ENCODE assay signal across 23 mouse cellular contexts in genomic region chr7:87824898-87825297, GRCm38 (mm10).
DNase-seq lines count a peak whose midpoint lies in the region; ATAC-seq lines count a peak whose summit lies in the region.
"Had no signal": no experiment of that assay in that cellular context is flagged by ENCODE, and none has a peak within 500 bp of the region (broad histone marks: within the 10 kb centered on the region; RNA-seq: fewer than 3 reads in every experiment).

No protein-coding gene starts in this region.

- DNase-seq in embryonic facial prominence, embryonic 10.5 days (ENCODE audit: low spot score) = no peak
- peak; percentile 55 to 58 for DNase-seq in spleen, postnatal 36 days (ENCODE audit: low spot score in 2 of 2)
- no peak for DNase-seq in spleen, postnatal 14 days (ENCODE audit: low spot score in 2 of 2)
- no peak for DNase-seq in kidney, adult 18-20 months
- no peak for DNase-seq in kidney, adult 9 months
- DNase-seq: adrenal gland, adult 2 months; adrenal gland, postnatal 14 days; cerebellum, adult 11 months; cerebellum, adult 2 months; cerebellum, adult 9-11 months; cerebellum, postnatal 25 days; gastrocnemius, postnatal 10 days; gastrocnemius, postnatal 36 days had no signal

- no peak overlapping the region for H3K4me2 ChIP-seq in embryonic facial prominence, embryonic 12.5 days (replicated peaks)
- H3K4me2 ChIP-seq: forebrain, embryonic 13.5 days; heart, embryonic 11.5 days; hindbrain, embryonic 13.5 days had no signal

- H3K36me3 ChIP-seq in embryonic facial prominence, embryonic 12.5 days = no peaks in the 10 kb centered on the region
- H3K36me3 ChIP-seq in embryonic facial prominence, embryonic 10.5 days (replicated peaks) = no peaks in the 10 kb centered on the region
- H3K36me3 ChIP-seq: forebrain, embryonic 10.5 days; hindbrain, embryonic 10.5 days; hindbrain, embryonic 13.5 days had no signal

- H3K4me3 ChIP-seq in embryonic facial prominence, embryonic 12.5 days = no peak overlapping the region
- no peak overlapping the region for H3K4me3 ChIP-seq in embryonic facial prominence, embryonic 10.5 days
- H3K4me3 ChIP-seq: forebrain, embryonic 10.5 days; forebrain, embryonic 13.5 days; hindbrain, embryonic 10.5 days; hindbrain, embryonic 13.5 days had no signal

- no peaks in the 10 kb centered on the region for H3K9me3 ChIP-seq in embryonic facial prominence, embryonic 12.5 days
- H3K9me3 ChIP-seq in embryonic facial prominence, embryonic 10.5 days = no peaks in the 10 kb centered on the region
- H3K9me3 ChIP-seq: forebrain, embryonic 10.5 days; forebrain, embryonic 13.5 days; hindbrain, embryonic 10.5 days; hindbrain, embryonic 13.5 days had no signal

- no peak overlapping the region for H3K27ac ChIP-seq in embryonic facial prominence, embryonic 12.5 days
- no peak overlapping the region for H3K27ac ChIP-seq in embryonic facial prominence, embryonic 10.5 days (replicated peaks)
- H3K27ac ChIP-seq: forebrain, embryonic 10.5 days; forebrain, embryonic 13.5 days; hindbrain, embryonic 10.5 days; hindbrain, embryonic 13.5 days had no signal

- ATAC-seq in embryonic facial prominence, embryonic 12.5 days (ENCODE audit: insufficient number of reproducible peaks, insufficient read depth, low FRiP score, low TSS enrichment) = 0 out of 2 replicates have a peak, but pooled peaks have one; percentile 47
- peak; percentile 97 for ATAC-seq in neutrophil, adult 5-6 weeks (ENCODE audit: extremely low read depth, insufficient number of reproducible peaks, low FRiP score, poor library complexity, severe bottlenecking)
- ATAC-seq: CD4-positive, CD25-positive, alpha-beta regulatory T cell, adult 4 months; forebrain, embryonic 13.5 days; forebrain, embryonic 16.5 days; hindbrain, embryonic 16.5 days had no signal

- no peaks in the 10 kb centered on the region for H3K4me1 ChIP-seq in embryonic facial prominence, embryonic 12.5 days
- no peaks in the 10 kb centered on the region for H3K4me1 ChIP-seq in embryonic facial prominence, embryonic 10.5 days
- H3K4me1 ChIP-seq: forebrain, embryonic 10.5 days; forebrain, embryonic 13.5 days; hindbrain, embryonic 10.5 days; hindbrain, embryonic 13.5 days had no signal

- no peak overlapping the region for H3K9ac ChIP-seq in embryonic facial prominence, embryonic 12.5 days
- H3K9ac ChIP-seq: forebrain, embryonic 13.5 days; hindbrain, embryonic 13.5 days had no signal

- 69% methylated on average over 1 of the region's 1 CpGs for WGBS in embryonic facial prominence, embryonic 12.5 days
- 73% methylated on average over 1 of the region's 1 CpGs for WGBS in embryonic facial prominence, embryonic 10.5 days

- no peaks in the 10 kb centered on the region for H3K27me3 ChIP-seq in embryonic facial prominence, embryonic 12.5 days
- H3K27me3 ChIP-seq in embryonic facial prominence, embryonic 10.5 days (replicated peaks; ENCODE audit: low read depth, poor library complexity, severe bottlenecking) = no peaks in the 10 kb centered on the region
- H3K27me3 ChIP-seq: forebrain, embryonic 13.5 days; hindbrain, embryonic 13.5 days had no signal

Comparison
In these comparisons a context has a peak if more than half of its experiments do, and no peak if none do; other contexts are left out.
1. DNase-seq: peak in spleen, postnatal 36 days (2 of 2); none in embryonic facial prominence, embryonic 10.5 days (single experiment), spleen, postnatal 14 days (0 of 2), kidney, adult 18-20 months (single experiment) and kidney, adult 9 months (single experiment).